Mouse (Mus musculus) kidney, adult 8-10 months (tissue): ENCODE results near the gene Plekhg1.

ENCODE experiments used
- DNase-seq, 2 experiments: peaks; one replicate each; pipeline ENCODE4 v3.0.0; 2022

The Plekhg1 gene

DNA sequence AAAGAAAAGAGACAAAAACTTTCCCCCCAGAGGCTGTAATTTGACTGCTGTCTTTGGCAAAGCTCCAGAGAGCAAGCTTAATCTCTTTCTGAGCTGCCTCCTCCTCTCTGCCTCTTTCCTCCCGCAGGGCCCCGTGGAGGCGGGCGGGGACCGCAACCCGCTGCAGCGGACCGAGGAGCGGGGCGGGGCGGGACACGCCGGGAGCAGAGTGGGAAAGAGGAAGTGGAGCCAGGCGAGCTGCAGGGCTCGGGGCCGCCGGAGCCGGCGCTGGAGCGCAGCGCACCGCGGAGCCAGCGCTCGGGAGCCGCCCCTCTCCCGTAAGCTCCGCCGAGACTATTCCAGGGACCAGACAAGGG is at the start of gene Plekhg1:
Gene Plekhg1, plus strand, starts transcription at position 217 of the 356 bp plus-strand sequence.
- peak; percentile 68 to 74 for DNase-seq

DNA sequence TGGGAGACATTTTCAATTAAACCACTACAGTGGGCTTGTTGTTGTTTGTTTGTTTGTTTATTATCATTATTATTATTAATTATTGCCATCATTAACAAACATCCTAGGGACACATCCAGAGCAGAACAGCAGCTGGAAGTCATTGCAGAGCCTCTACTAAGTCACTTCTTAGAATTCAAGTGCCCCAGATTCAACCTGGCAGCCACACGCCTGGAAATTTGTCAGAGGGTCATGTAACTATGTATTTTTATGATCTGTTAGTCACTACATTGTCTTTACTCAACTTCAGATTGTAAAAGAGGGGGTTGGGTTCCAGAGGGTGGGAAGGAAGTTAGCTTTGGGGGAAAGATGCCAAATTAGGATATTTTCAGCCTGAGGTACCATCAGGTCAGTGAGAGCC is 47.4 kb upstream of the Plekhg1 start:
- no peak for DNase-seq

GRCm38 (mm10) chr10:3693699-3694280 is 46.4 kb upstream of the Plekhg1 start:
- DNase-seq = no peak

GRCm38 (mm10) chr10:3695332-3695905 is 44.7 kb upstream of the Plekhg1 start:
- no peak for DNase-seq

GRCm38 (mm10) chr10:3696727-3697348 is 43.3 kb upstream of the Plekhg1 start:
- DNase-seq = peak; percentile 14

DNA sequence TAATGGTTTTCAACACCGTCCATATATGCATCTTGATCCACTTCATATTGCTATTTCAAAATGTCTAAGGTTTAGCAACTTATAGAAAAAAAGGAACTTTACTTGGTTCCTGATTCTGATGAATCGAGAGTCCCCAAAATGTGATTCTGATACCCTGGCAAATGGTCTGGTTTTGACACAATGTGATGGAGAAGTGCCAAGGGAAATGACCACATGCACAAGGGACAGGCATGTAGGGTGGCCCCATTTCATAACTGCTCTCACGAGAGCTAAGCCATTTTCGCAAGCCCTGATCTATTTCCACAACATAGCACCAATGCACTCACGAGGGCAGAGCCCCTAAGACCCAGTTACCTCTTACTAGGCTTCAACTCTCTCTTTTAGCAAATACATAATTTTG is 42.7 kb upstream of the Plekhg1 start:
- DNase-seq = no peak

DNA sequence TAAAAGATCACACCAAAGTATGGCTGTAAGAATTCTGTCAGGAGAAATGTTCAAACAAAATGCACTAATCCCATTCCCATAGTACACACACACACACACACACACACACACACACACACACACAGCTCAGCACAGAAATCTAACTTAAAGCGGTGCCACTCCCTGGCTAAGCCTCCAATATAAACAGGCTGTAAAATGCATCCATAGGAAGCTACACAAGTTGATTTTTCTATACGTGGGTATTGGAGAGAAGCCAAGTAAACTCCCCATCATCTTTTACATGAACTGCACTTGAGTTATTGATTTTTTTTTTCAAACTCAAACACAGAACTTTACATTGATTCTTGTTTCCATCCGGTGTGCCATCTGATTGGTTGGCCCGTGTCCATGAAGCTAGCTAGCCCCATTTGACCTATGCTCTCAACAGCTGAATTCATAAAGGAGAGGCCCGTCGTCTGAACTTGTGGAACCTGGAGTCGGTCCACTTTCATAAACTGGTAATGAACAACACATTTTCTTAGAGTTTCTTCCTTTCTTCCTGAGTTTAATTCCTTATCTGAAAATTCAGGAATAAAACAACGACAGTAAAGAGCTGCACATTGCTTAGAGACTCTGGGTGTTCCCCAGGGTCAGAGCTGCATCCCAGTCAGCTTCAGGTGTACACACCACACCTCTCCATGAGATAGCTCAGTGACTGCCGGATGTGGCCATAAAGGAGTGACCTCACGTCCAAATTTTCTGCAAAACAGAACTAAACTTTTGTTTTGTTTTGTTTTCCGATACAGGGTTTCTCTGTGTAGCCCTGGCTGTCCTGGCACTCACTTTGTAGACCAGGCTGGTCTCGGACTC is 39.7 kb upstream of the Plekhg1 start:
- DNase-seq = no peak

- no peak for DNase-seq
Measured at GRCm38 (mm10) chr10:3701832-3702231, 38.3 kb upstream of the Plekhg1 start.

GRCm38 (mm10) chr10:3702585-3702984 is 37.6 kb upstream of the Plekhg1 start:
- no peak for DNase-seq

- no peak for DNase-seq
Measured at GRCm38 (mm10) chr10:3706231-3706630, 33.9 kb upstream of the Plekhg1 start.

GRCm38 (mm10) chr10:3710081-3710480 is 30.1 kb upstream of the Plekhg1 start:
- DNase-seq = no peak

GRCm38 (mm10) chr10:3715302-3715943 is 24.7 kb upstream of the Plekhg1 start:
- DNase-seq = no peak

- DNase-seq = peak; percentile 43 to 52
Measured at GRCm38 (mm10) chr10:3718021-3718865, 21.9 kb upstream of the Plekhg1 start.

DNA sequence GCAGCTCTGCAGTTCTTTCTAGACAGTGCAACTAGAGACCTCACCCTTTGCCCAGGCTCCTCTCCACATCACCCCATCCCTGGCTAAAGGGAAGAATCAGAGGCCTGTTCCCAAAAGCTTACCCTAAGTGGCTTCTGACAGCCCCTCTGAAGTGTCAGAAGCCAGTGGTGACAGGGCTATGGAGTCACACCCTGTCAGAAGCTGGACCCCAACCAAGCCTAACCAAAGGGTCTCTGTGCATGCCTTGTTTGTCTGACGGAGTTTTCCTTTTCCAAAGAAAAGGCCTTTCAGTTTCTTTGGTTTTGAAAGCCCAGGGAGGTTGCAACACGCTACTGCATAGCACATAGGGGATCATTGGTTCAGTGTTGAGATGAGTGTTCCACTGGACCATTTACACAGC is 19.9 kb upstream of the Plekhg1 start:
- no peak for DNase-seq

DNA sequence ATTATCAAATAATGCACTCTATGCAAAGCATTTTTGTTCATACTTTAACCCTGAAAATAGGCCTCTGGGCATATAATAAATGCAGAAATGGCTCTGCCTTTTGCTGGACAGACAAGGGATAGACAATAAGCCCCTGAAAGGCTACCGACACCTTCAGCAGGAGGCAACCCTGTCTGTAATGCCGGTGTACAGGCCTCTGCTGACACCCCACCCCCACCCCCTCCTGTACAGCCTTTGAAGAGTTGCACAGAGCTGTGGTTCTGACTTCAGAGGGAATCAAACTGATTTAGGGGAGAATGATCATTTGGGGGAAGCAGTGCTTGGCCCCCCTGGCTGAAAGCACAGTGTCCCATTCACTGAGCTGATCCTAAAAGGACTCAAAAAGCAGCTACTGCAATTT is 17.8 kb upstream of the Plekhg1 start:
- DNase-seq = no peak

- DNase-seq = no peak
Measured at GRCm38 (mm10) chr10:3724665-3725064, 15.5 kb upstream of the Plekhg1 start.

DNA sequence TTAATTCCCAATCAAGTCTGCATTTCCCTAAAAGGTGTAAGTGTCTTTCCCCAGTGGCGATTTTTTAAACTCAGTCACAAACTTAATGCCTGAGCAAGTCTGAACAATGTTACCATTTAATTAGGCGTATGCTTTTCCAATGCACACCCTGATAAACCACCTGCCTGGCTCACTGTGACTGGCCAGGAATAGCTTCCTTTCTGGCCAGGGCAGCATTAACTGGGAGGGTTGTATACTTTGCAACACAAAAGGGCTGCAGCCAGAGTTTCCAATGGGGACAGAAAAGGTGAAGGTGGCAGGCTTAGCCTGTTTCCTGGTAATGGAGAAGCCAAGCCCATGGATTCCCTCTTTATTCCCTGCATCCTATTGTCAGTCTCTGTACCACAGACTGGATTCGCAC is 10.5 kb upstream of the Plekhg1 start:
- peak in 1 of 2 experiments; percentile 27 for DNase-seq

DNA sequence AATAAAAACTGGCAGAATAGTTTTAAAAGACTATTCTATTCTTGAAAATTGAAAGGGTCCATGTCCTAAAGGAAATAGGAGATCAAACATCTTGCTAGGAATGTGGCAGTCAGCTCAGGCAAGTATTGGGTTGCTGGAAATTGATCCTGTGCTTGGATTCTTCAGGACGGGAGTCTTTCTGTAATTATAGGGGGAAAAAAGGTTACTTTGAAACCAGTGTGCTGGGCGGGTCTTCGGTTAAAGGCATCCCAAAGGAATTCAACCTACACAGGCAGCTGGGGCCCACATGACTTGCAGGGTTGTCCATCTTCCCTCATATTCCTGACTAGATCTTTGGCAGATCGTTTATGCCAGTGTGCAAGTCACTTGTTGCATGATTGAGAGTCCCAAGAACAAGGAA is 9.8 kb upstream of the Plekhg1 start:
- DNase-seq = no peak

DNA sequence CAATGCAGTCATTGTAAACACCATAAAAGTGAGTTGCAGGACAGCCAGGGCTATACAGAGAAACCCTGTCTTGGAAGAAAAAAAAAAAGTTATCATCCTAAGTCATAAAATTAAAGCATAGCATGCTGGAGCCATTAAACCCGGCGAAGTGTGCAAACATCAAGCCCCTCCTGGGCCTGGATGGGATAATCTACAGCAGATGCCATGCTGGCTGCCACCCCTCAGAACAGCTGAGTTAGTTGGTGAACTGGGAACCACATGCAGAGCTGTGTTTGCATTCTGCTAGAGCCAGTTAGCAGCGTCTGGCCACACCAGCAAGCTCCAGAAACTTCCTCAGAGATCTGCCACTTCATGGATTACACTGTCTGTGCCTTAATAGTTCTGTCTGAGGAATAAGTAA is 3.1 kb upstream of the Plekhg1 start:
- no peak for DNase-seq

GRCm38 (mm10) chr10:3740504-3741388 is 582 bp downstream of the Plekhg1 start:
- peak; percentile 49 to 51 for DNase-seq

- no peak for DNase-seq
Measured at GRCm38 (mm10) chr10:3741791-3742190, 1.6 kb downstream of the Plekhg1 start.
